In genomic region chr7:80342858-80343257, GRCm38 (mm10) we compare ENCODE assay signal across 8 mouse cellular contexts. TPM values are rescaled to one million over a fixed set of nuclear protein-coding genes. Genes with fewer than 3 reads are reported as not detected.
DNase-seq lines count a peak whose midpoint lies in the region; ATAC-seq lines count a peak whose summit lies in the region.

Gene Hddc3 (plus strand): TSS chr7:80343104.

- peaks cover 33% of the 10 kb centered on the region; the same call in 1 of the 2 replicates for H3K4me1 ChIP-seq in intestine, embryonic 14.5 days (replicated peaks; ENCODE audit: control insufficient read depth, insufficient read depth, low read length)

- intact Hi-C loops in left cerebral cortex, postnatal 14 days (cut with DNase I): no loop called here

- H3K4me3 ChIP-seq in intestine, embryonic 14.5 days (ENCODE audit: low read depth, low read length): peak within 1 kb of the TSS; percentile 56

- WGBS in intestine, embryonic 14.5 days: 2% methylated on average over 25 of the region's 25 CpGs

- H3K27me3 ChIP-seq in intestine, embryonic 14.5 days (replicated peaks; ENCODE audit: control insufficient read depth, insufficient read depth, low read length): no peaks in the 10 kb centered on the region

- peak within 1 kb of the TSS; percentile 94 for H3K4me2 ChIP-seq in intestine, embryonic 14.5 days (ENCODE audit: low read length)

- H3K36me3 ChIP-seq in intestine, embryonic 14.5 days (ENCODE audit: control insufficient read depth, insufficient read depth, low read length): no peaks in the 10 kb centered on the region

- no peaks in the 10 kb centered on the region for H3K9me3 ChIP-seq in intestine, embryonic 14.5 days (ENCODE audit: control insufficient read depth, low read length)

- ATAC-seq in intestine, embryonic 14.5 days (replicated peaks; ENCODE audit: low FRiP score, low TSS enrichment, low read depth): no peak; the same call in 1 of the 2 replicates

- peak; percentile 87 to 93 for DNase-seq in adrenal gland, adult 18-20 months (ENCODE audit: low spot score in 2 of 2)
- DNase-seq in embryo, embryonic 11 days: peak; percentile 98
- peak; percentile 87 for DNase-seq in gastrocnemius, postnatal 25 days
- DNase-seq in intestine, embryonic 14.5 days (ENCODE audit: low spot score): peak; percentile 98
- DNase-seq in left cerebral cortex, postnatal 14 days (ENCODE audit: low spot score in 2 of 2): peak; percentile 98
- peak; percentile 98 for DNase-seq in mesoderm, embryonic 11.5 days (ENCODE audit: low read depth, low spot score)
- peak; percentile 92 to 93 for DNase-seq in right cerebral cortex, postnatal 36 days (ENCODE audit: low spot score in 2 of 2)
- DNase-seq in yolk sac, embryonic 10.5 days (ENCODE audit: low spot score): peak; percentile 88

- H3K9ac ChIP-seq in intestine, embryonic 14.5 days (ENCODE audit: low read length): peak within 1 kb of the TSS; percentile 78

- peak within 1 kb of the TSS; percentile 60 for H3K27ac ChIP-seq in intestine, embryonic 14.5 days (ENCODE audit: low read depth)

RNA-seq across cellular contexts. Expression of gene Hddc3, which starts in this region (rescaled TPM):
- 10 to 100 TPM; 38.5 to 45.9 TPM for total RNA-seq in adrenal gland, adult 18-20 months (2021)
- total RNA-seq in gastrocnemius, postnatal 25 days (2021): 10 to 100 TPM; 21.6 to 22.8 TPM
- 19.8 and 19.9 TPM in 2 replicates for polyA plus RNA-seq in intestine, embryonic 14.5 days (2014; fragmentation: Nextera tagmentation; extraction: Ambion mirVana)
- 10 to 100 TPM; 42.0 to 53.2 TPM for total RNA-seq in left cerebral cortex, postnatal 14 days (2021)
